Mouse (Mus musculus) left cerebral cortex, adult 11 months (tissue): ENCODE measurements around the gene Cpsf4.
A peak's percentile ranks its signal among the peaks of the same experiment; 100 is the strongest.
"Not testable (repeated sequence)": the region's sequence is repeated elsewhere in the genome, so short reads cannot be mapped to it uniquely, and the experiment has no call there.

Source experiments
- DNase-seq: peaks from one replicate; pipeline ENCODE4 v3.0.0; 2022; ENCODE audit warnings: low spot score

Gene Cpsf4

GRCm38 (mm10) chr5:145166536-145167305 is at the start of gene Cpsf4, which contains the start of gene Ptcd1:
Cpsf4 (plus strand) TSS chr5:145167213.
Ptcd1 (minus strand) TSS chr5:145167108.
- DNase-seq, result peak; percentile 97

- DNase-seq, result no peak
Observed at GRCm38 (mm10) chr5:145118005-145118404, 49.0 kb upstream of the Cpsf4 start.

- no peak for DNase-seq
Observed at GRCm38 (mm10) chr5:145118461-145118860, 48.6 kb upstream of the Cpsf4 start.

- no peak for DNase-seq
Observed at GRCm38 (mm10) chr5:145119385-145119784, 47.6 kb upstream of the Cpsf4 start.

- DNase-seq, result no peak
Observed at GRCm38 (mm10) chr5:145120921-145121320, 46.1 kb upstream of the Cpsf4 start.

- no peak for DNase-seq
Observed at GRCm38 (mm10) chr5:145123396-145123795, 43.6 kb upstream of the Cpsf4 start.

- DNase-seq, result no peak
Observed at GRCm38 (mm10) chr5:145126580-145126979, 40.4 kb upstream of the Cpsf4 start.

- DNase-seq, result no peak
Observed at GRCm38 (mm10) chr5:145129124-145129523, 37.9 kb upstream of the Cpsf4 start.

- DNase-seq, result not testable (repeated sequence)
Observed at GRCm38 (mm10) chr5:145129773-145130172, 37.2 kb upstream of the Cpsf4 start.

- DNase-seq, result peak; percentile 53
Observed at GRCm38 (mm10) chr5:145130191-145130590, 36.8 kb upstream of the Cpsf4 start.

GRCm38 (mm10) chr5:145130995-145131394 is 36.0 kb upstream of the Cpsf4 start:
- DNase-seq, result no peak

GRCm38 (mm10) chr5:145133275-145133674 is 33.7 kb upstream of the Cpsf4 start:
- DNase-seq, result not testable (repeated sequence)

- no peak for DNase-seq
Observed at GRCm38 (mm10) chr5:145138836-145139235, 28.2 kb upstream of the Cpsf4 start.

- DNase-seq, result peak; percentile 92
Observed at GRCm38 (mm10) chr5:145139571-145140519, 27.2 kb upstream of the Cpsf4 start, which contains the start of the genes Pdap1 and Bud31. Pdap1 (minus strand) TSS chr5:145140238. Bud31 (plus strand) TSS chr5:145140362.

- no peak for DNase-seq
Observed at GRCm38 (mm10) chr5:145140611-145141010, 26.4 kb upstream of the Cpsf4 start.

- no peak for DNase-seq
Observed at GRCm38 (mm10) chr5:145147748-145148147, 19.3 kb upstream of the Cpsf4 start.

GRCm38 (mm10) chr5:145149294-145149693 is 17.7 kb upstream of the Cpsf4 start:
- DNase-seq, result no peak

GRCm38 (mm10) chr5:145152690-145153089 is 14.3 kb upstream of the Cpsf4 start:
- no peak for DNase-seq

GRCm38 (mm10) chr5:145161361-145161760 is 5.7 kb upstream of the Cpsf4 start:
- DNase-seq, result no peak

- no peak for DNase-seq
Observed at GRCm38 (mm10) chr5:145164710-145165109, 2.3 kb upstream of the Cpsf4 start.

- no peak for DNase-seq
Observed at GRCm38 (mm10) chr5:145165184-145165583, 1.8 kb upstream of the Cpsf4 start.

- no peak for DNase-seq
Observed at GRCm38 (mm10) chr5:145167306-145167661, 271 bp downstream of the Cpsf4 start.
